7 mouse cellular contexts compared by ENCODE assay signal in the genomic region with DNA sequence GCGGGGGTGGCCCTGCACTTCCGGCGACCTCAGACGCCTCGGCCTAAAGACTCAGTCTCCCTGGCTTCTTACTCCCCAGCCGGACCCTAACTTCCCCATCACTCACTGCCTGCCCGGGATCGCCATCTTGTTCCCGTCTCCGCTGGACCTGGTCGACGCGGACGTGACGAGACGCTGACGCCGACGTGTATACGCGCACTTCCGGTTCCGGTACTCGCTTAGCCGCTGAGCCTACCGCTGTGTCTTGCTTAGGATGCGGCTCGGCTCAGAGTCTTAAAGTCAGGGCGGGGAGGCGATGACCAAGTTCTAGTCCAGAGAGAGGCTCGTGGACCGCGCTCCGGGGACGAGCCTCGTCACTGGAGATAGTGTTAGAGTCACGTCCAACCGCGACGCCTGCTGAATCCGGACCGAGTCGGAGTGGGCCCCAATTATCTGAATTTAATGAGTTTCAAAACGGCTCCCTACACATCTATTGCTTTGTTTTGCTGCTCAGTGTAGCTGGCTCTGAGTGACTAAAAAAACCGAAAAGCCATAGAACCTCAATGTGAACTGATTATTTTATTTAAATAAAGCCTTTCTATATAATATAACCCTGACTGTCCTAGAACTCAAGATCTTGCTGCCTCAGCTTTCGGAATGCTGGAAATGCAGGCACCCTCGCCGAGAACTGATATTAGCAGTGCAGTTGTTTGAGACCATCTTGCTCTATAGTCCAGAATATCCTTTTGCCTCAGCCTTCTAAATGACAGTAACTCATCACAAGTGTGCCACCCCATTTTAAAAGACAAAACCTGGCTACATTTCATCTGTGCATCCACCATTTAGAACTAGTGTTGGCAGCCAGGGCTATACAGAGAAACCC. TPM values are rescaled to one million over a fixed set of nuclear protein-coding genes. Genes with fewer than 3 reads are reported as not detected.
DNase-seq lines count a peak whose midpoint lies in the region; ATAC-seq lines count a peak whose summit lies in the region.

A gene (minus strand): TSS at position 163 of the 862 bp plus-strand sequence.

- H3K27me3 ChIP-seq in embryonic facial prominence, embryonic 10.5 days (replicated peaks; ENCODE audit: low read depth, poor library complexity, severe bottlenecking) = peaks cover 7% of the 10 kb centered on the region
- H3K27me3 ChIP-seq in limb, embryonic 10.5 days (ENCODE audit: low read depth, poor library complexity, severe bottlenecking) = 0 out of 2 replicates have a peak, but pooled peaks cover 12% of the 10 kb centered on the region
- peaks cover 25% of the 10 kb centered on the region for H3K27me3 ChIP-seq in midbrain, embryonic 13.5 days

- peak within 1 kb of the TSS; percentile 84 for H3K9ac ChIP-seq in midbrain, embryonic 13.5 days (replicated peaks)

- no peaks in the 10 kb centered on the region for H3K9me3 ChIP-seq in embryonic facial prominence, embryonic 10.5 days
- H3K9me3 ChIP-seq in limb, embryonic 10.5 days (replicated peaks) = no peaks in the 10 kb centered on the region
- H3K9me3 ChIP-seq in midbrain, embryonic 13.5 days = no peaks in the 10 kb centered on the region

- peak within 1 kb of the TSS; percentile 94 for H3K27ac ChIP-seq in embryonic facial prominence, embryonic 10.5 days (replicated peaks)
- H3K27ac ChIP-seq in limb, embryonic 10.5 days = peak within 1 kb of the TSS; percentile 94
- peak within 1 kb of the TSS; percentile 91 for H3K27ac ChIP-seq in midbrain, embryonic 13.5 days

- peaks cover 29% of the 10 kb centered on the region for H3K36me3 ChIP-seq in embryonic facial prominence, embryonic 10.5 days (replicated peaks)
- peaks cover 28% of the 10 kb centered on the region for H3K36me3 ChIP-seq in limb, embryonic 10.5 days
- H3K36me3 ChIP-seq in midbrain, embryonic 13.5 days = peaks cover 25% of the 10 kb centered on the region

- DNase-seq in adrenal gland, postnatal 10 days = peak; percentile 95
- peak; percentile 96 for DNase-seq in embryonic facial prominence, embryonic 10.5 days (ENCODE audit: low spot score)
- peak; percentile 91 for DNase-seq in kidney, adult 11 months
- DNase-seq in limb, embryonic 10.5 days (ENCODE audit: low spot score) = peak; percentile 98
- DNase-seq in spleen, adult 12 weeks (ENCODE audit: low spot score) = peak; percentile 80

- H3K4me1 ChIP-seq in embryonic facial prominence, embryonic 10.5 days = peaks cover 10% of the 10 kb centered on the region
- H3K4me1 ChIP-seq in limb, embryonic 10.5 days = peaks cover 9% of the 10 kb centered on the region; the same call in 1 of the 2 replicates
- peaks cover 9% of the 10 kb centered on the region for H3K4me1 ChIP-seq in midbrain, embryonic 13.5 days (replicated peaks)

- peak within 1 kb of the TSS; percentile 97 for H3K4me2 ChIP-seq in midbrain, embryonic 13.5 days (replicated peaks)

- WGBS in embryonic facial prominence, embryonic 10.5 days = 4% methylated on average over 48 of the region's 48 CpGs
- 5% methylated on average over 48 of the region's 48 CpGs for WGBS in limb, embryonic 10.5 days
- WGBS in midbrain, embryonic 13.5 days = 4% methylated on average over 48 of the region's 48 CpGs

- peak; percentile 99 for ATAC-seq in granulocyte monocyte progenitor cell, adult 5-6 weeks (replicated peaks; ENCODE audit: poor library complexity, severe bottlenecking)
- peak; percentile 100 for ATAC-seq in midbrain, embryonic 13.5 days

- peak within 1 kb of the TSS; percentile 96 for H3K4me3 ChIP-seq in embryonic facial prominence, embryonic 10.5 days
- peak within 1 kb of the TSS; percentile 86 for H3K4me3 ChIP-seq in limb, embryonic 10.5 days
- peak within 1 kb of the TSS; percentile 92 for H3K4me3 ChIP-seq in midbrain, embryonic 13.5 days (replicated peaks)

RNA-seq across cellular contexts. Expression of the gene that starts here (rescaled TPM):
- 10 to 100 TPM; 23.7 to 24.4 TPM for total RNA-seq in adrenal gland, postnatal 10 days (2021)
- 59.7 and 70.8 TPM in 2 replicates for polyA plus RNA-seq in embryonic facial prominence, embryonic 10.5 days (2016; fragmentation: Nextera tagmentation; extraction: Ambion mirVana)
- 15.6 and 22.8 TPM in 2 replicates for total RNA-seq in granulocyte monocyte progenitor cell, adult 5-6 weeks (2014; fragmentation: Nextera tagmentation)
- 18.2 and 22.8 TPM in 2 replicates for total RNA-seq in granulocyte monocyte progenitor cell, adult 5-6 weeks (2017)
- 55.7 and 64.2 TPM in 2 replicates for polyA plus RNA-seq in limb, embryonic 10.5 days (2016; fragmentation: Nextera tagmentation; extraction: Ambion mirVana)
- 73.9 and 78.5 TPM in 2 replicates for polyA plus RNA-seq in midbrain, embryonic 13.5 days (2015; fragmentation: Nextera tagmentation; extraction: Ambion mirVana)

Comparison
In these comparisons a context has a peak if more than half of its experiments do, and no peak if none do; other contexts are left out.
1. Peak in every context shown above with its lines: DNase-seq, ATAC-seq, H3K4me3 ChIP-seq and H3K27ac ChIP-seq.